Mouse (Mus musculus): ENCODE data around the gene Fbxl8. TPM values are rescaled to one million over a fixed set of nuclear protein-coding genes. Genes with fewer than 3 reads are reported as not detected.
A peak's percentile ranks its signal among the peaks of the same experiment; 100 is the strongest.

The Fbxl8 gene
- polyA plus RNA-seq, 1 experiment = 7.6 TPM

DNA sequence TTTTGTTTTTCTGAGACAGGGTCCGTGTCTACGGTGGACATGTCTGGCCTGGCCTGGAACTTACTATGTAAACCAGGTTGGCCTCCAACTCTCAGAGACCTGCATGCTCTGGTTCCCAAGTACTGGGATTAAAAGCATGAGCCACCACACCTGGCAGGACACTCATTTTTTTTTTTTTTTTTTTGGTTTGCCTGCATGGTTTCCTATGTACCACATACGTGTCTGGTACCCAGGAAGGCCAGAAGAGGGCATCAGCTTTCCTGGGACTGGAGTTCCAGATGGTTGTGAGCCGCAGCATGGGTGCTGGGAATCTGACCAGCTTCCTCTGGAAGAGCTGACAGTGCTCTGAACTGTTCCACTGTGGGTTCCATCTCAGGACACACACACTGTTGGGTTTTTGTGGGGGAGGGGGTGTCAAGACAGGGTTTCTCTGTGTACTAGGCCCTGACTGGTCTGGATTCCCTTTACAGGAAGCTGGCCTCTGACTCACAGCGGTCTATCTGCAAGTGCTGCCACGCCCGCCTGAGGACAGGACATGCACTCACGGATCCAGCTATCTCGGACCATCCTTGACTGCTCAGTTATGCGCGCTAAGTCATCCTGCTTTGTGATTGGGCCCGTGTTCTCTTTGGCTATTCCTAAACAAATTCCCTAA lies 3.0 kb upstream of the Fbxl8 start:
- H3K79me3 ChIP-seq (ENCODE audit: low read depth) = peaks cover 3% of the 10 kb centered on the region
- H3K27me3 ChIP-seq (ENCODE audit: control insufficient read depth, insufficient read depth, insufficient read length) = no peaks in the 10 kb centered on the region
- H3K79me2 ChIP-seq (ENCODE audit: control insufficient read depth, insufficient read depth) = peaks cover 16% of the 10 kb centered on the region
- H3ac ChIP-seq (ENCODE audit: control insufficient read depth, insufficient read length, low read depth) = no peak overlapping the region
- H3K36me3 ChIP-seq (ENCODE audit: control insufficient read depth, insufficient read depth) = peaks cover 7% of the 10 kb centered on the region
- no peak overlapping the region for H3K4me3 ChIP-seq (ENCODE audit: insufficient read depth, poor library complexity, severe bottlenecking)
- TF ChIP-seq USF1 (IDR thresholded peaks at IDR 0.05; ENCODE audit: low read depth) (no peak), CTCF (IDR thresholded peaks at IDR 0.05; ENCODE audit: control insufficient read depth, insufficient read depth, insufficient read length) (no peak), MYOG (IDR thresholded peaks at IDR 0.05; ENCODE audit: control insufficient read depth, extremely low read depth, insufficient read length) (no peak), FOSL1 (IDR thresholded peaks at IDR 0.05; ENCODE audit: insufficient read depth, low read length, poor library complexity, severe bottlenecking) (no peak), MYOD1 (IDR thresholded peaks at IDR 0.05; ENCODE audit: control insufficient read depth, insufficient read length, low read depth) (no peak), MAX (IDR thresholded peaks at IDR 0.05) (no peak), CEBPB (IDR thresholded peaks at IDR 0.05; ENCODE audit: low read depth) (no peak)

DNA sequence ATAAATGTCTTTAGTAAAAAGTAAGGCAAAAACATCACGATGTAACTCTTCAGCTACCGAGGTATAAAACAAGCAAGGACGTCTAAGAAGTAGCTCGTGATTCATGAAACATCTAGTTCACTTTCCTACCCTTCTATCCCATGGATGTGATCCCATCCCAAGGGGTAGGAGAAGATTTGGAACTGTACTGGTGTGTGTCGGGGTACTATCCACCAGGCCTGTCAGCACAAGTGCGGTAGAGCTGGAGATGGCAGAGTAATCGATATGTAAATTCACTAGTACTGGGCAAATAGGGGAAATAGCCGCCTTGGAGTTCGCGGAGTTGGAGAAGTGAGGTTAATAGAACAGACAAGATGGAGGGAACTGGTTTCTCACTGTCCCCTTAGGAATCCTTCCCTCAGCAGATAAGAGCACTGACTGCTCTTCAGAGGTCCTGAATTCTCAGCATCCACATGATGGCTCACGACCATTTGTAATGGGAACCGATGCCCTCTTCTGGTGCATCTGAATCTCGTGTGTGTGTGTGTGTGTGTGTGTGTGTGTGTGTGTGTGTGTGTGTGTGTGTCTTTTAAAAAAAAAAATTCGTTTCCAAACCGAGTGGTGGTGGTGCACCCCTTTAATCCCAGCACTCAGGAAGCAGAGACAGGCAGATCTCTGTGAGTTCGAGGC lies 1.1 kb upstream of the Fbxl8 start:
- Histone ChIP-seq H3K79me3 (ENCODE audit: low read depth) (peaks cover 3% of the 10 kb centered on the region), H3K36me3 (ENCODE audit: control insufficient read depth, insufficient read depth) (peaks cover 7% of the 10 kb centered on the region), H3ac (ENCODE audit: control insufficient read depth, insufficient read length, low read depth) (no peak overlapping the region), H3K79me2 (ENCODE audit: control insufficient read depth, insufficient read depth) (peaks cover 16% of the 10 kb centered on the region), H3K4me3 (ENCODE audit: insufficient read depth, poor library complexity, severe bottlenecking) (peak overlapping the region; percentile 71), H3K27me3 (ENCODE audit: control insufficient read depth, insufficient read depth, insufficient read length) (no peaks in the 10 kb centered on the region)
- no peak for TF ChIP-seq USF1 (IDR thresholded peaks at IDR 0.05; ENCODE audit: low read depth)
- TF ChIP-seq FOSL1 (IDR thresholded peaks at IDR 0.05; ENCODE audit: insufficient read depth, low read length, poor library complexity, severe bottlenecking) = no peak
- no peak for TF ChIP-seq CEBPB (IDR thresholded peaks at IDR 0.05; ENCODE audit: low read depth)
- TF ChIP-seq MAX (IDR thresholded peaks at IDR 0.05) = no peak
- no peak for TF ChIP-seq CTCF (IDR thresholded peaks at IDR 0.05; ENCODE audit: control insufficient read depth, insufficient read depth, insufficient read length)
- TF ChIP-seq MYOD1 (IDR thresholded peaks at IDR 0.05; ENCODE audit: control insufficient read depth, insufficient read length, low read depth) = no peak
- no peak for TF ChIP-seq MYOG (IDR thresholded peaks at IDR 0.05; ENCODE audit: control insufficient read depth, extremely low read depth, insufficient read length)

DNA sequence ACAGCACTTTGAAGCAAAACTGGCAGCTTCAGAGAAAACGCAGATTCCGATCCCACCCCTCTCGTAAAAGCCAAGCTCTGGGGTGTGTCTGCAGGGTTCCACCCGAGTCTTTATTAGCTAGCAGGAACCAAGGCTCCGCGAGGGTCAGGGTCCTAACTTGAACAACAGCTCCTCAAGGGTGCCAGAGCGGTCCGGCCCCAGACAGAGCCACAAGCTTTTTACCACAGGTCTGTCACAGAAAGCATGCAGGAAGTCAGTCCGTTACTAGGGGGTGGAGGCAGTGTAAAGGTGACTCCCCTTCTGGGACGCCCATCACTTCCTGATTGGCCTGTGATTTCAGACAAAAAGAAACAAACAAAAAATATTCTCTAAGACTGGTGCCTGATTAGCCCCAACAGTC lies 680 bp downstream of the Fbxl8 start:
- peaks cover 3% of the 10 kb centered on the region for H3K79me3 ChIP-seq (ENCODE audit: low read depth)
- H3K79me2 ChIP-seq (ENCODE audit: control insufficient read depth, insufficient read depth) = peaks cover 16% of the 10 kb centered on the region
- TF ChIP-seq MYOG (IDR thresholded peaks at IDR 0.05; ENCODE audit: control insufficient read depth, extremely low read depth, insufficient read length) (no peak), MAX (IDR thresholded peaks at IDR 0.05) (no peak), MYOD1 (IDR thresholded peaks at IDR 0.05; ENCODE audit: control insufficient read depth, insufficient read length, low read depth) (no peak), CTCF (IDR thresholded peaks at IDR 0.05; ENCODE audit: control insufficient read depth, insufficient read depth, insufficient read length) (no peak), USF1 (IDR thresholded peaks at IDR 0.05; ENCODE audit: low read depth) (no peak), FOSL1 (IDR thresholded peaks at IDR 0.05; ENCODE audit: insufficient read depth, low read length, poor library complexity, severe bottlenecking) (no peak), CEBPB (IDR thresholded peaks at IDR 0.05; ENCODE audit: low read depth) (no peak)
- no peaks in the 10 kb centered on the region for H3K27me3 ChIP-seq (ENCODE audit: control insufficient read depth, insufficient read depth, insufficient read length)
- H3K36me3 ChIP-seq (ENCODE audit: control insufficient read depth, insufficient read depth) = peaks cover 6% of the 10 kb centered on the region
- peak overlapping the region; percentile 71 for H3K4me3 ChIP-seq (ENCODE audit: insufficient read depth, poor library complexity, severe bottlenecking)
- peak overlapping the region; percentile 91 for H3ac ChIP-seq (ENCODE audit: control insufficient read depth, insufficient read length, low read depth)

DNA sequence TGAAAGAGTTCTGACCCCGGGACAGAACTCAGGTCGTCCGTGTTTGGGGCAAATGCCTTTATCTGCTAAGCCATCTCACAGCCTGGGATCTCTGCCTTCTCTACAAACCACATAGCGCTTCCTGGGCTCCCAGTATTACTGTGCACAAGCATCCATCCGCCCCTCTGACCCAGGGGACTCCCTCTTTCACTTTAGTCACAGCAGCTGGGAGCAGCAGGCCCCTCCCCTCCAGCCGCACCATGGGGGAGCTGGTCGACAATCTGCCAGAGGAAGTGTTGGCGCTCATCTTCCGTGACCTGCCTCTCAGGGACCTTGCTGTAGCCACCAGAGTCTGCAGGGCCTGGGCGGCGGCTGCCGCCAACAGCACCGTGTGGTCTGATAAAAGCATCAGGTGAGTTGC lies 2.3 kb downstream of the Fbxl8 start:
- Histone ChIP-seq H3ac (ENCODE audit: control insufficient read depth, insufficient read length, low read depth) (no peak overlapping the region), H3K27me3 (ENCODE audit: control insufficient read depth, insufficient read depth, insufficient read length) (no peaks in the 10 kb centered on the region), H3K4me3 (ENCODE audit: insufficient read depth, poor library complexity, severe bottlenecking) (no peak overlapping the region), H3K36me3 (ENCODE audit: control insufficient read depth, insufficient read depth) (peaks cover 3% of the 10 kb centered on the region), H3K79me3 (ENCODE audit: low read depth) (peaks cover 3% of the 10 kb centered on the region), H3K79me2 (ENCODE audit: control insufficient read depth, insufficient read depth) (peaks cover 16% of the 10 kb centered on the region)
- TF ChIP-seq MYOD1 (IDR thresholded peaks at IDR 0.05; ENCODE audit: control insufficient read depth, insufficient read length, low read depth) = no peak

DNA sequence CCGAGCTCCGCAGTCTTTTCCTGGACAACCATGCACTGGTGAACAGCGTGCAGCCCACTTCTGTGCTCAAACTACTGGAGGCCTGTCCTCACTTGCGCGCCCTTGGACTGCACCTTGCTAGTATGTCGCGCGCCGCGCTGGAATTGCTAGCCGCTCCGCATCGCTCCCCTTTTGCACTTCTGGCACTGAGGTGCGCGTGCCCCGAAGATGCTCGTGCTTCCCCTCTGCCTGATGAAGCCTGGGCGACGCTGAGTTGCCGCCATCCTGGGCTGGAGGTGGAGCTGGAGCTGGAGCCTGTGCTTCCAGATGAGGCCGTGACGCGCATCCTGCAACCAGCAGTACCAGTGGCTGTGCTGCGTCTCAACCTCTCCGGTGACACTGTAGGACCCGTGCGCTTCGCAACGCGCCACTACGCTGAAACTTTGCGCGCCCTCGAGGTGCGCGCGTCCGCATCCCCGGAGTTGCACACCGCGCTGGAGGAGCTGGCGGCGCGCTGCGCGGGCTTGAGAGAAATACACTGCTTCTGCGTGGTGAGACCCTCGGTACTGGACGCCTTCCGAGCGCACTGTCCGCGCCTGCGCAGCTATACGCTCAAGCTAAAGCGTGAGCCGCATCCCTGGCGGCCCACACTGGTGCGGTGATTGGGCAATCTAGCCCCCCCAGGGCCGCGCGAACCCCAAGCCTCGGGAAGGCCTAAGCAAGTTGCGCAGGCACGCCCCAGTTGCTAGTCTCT lies 4.1 kb downstream of the Fbxl8 start:
- no peak for TF ChIP-seq USF1 (IDR thresholded peaks at IDR 0.05; ENCODE audit: low read depth)
- TF ChIP-seq FOSL1 (IDR thresholded peaks at IDR 0.05; ENCODE audit: insufficient read depth, low read length, poor library complexity, severe bottlenecking) = no peak
- TF ChIP-seq MAX (IDR thresholded peaks at IDR 0.05) = no peak
- no peak for TF ChIP-seq CEBPB (IDR thresholded peaks at IDR 0.05; ENCODE audit: low read depth)
- no peak for TF ChIP-seq MYOD1 (IDR thresholded peaks at IDR 0.05; ENCODE audit: control insufficient read depth, insufficient read length, low read depth)
- no peak for TF ChIP-seq CTCF (IDR thresholded peaks at IDR 0.05; ENCODE audit: control insufficient read depth, insufficient read depth, insufficient read length)
- no peak for TF ChIP-seq MYOG (IDR thresholded peaks at IDR 0.05; ENCODE audit: control insufficient read depth, extremely low read depth, insufficient read length)
- H3K27me3 ChIP-seq (ENCODE audit: control insufficient read depth, insufficient read depth, insufficient read length) = no peaks in the 10 kb centered on the region
- H3K36me3 ChIP-seq (ENCODE audit: control insufficient read depth, insufficient read depth) = peaks cover 3% of the 10 kb centered on the region
- no peak overlapping the region for H3K4me3 ChIP-seq (ENCODE audit: insufficient read depth, poor library complexity, severe bottlenecking)
- no peak overlapping the region for H3ac ChIP-seq (ENCODE audit: control insufficient read depth, insufficient read length, low read depth)
- no peaks in the 10 kb centered on the region for H3K79me3 ChIP-seq (ENCODE audit: low read depth)
- H3K79me2 ChIP-seq (ENCODE audit: control insufficient read depth, insufficient read depth) = peaks cover 8% of the 10 kb centered on the region
